Mouse (Mus musculus) limb, embryonic 12.5 days (tissue): ENCODE measurements around the gene Gm9508. TPM values are rescaled to one million over a fixed set of nuclear protein-coding genes. Genes with fewer than 3 reads are reported as not detected.
"Not testable (repeated sequence)": the region's sequence is repeated elsewhere in the genome, so short reads cannot be mapped to it uniquely, and the experiment has no call there.

Experiments
- ATAC-seq: fragments of 200-750 bp; cut with Nextera tagmentation; 2 replicates; pipeline ENCODE4 v1.8.0; 2017; ENCODE audit warnings: low read depth, moderate TSS enrichment; ENCODE audit not compliant: insufficient number of reproducible peaks, insufficient read depth, low FRiP score, low TSS enrichment
- H3K27ac ChIP-seq: fragments of 300-500 bp; sonication (generic); 2 replicates; pipeline ENCODE4 v1.5.1; 2016; ENCODE audit warnings: mild to moderate bottlenecking, moderate library complexity
- H3K27me3 ChIP-seq: fragments of 300-500 bp; sonication (generic); 2 replicates; pipeline ENCODE4 v1.6.1; 2016; ENCODE audit warnings: mild to moderate bottlenecking, moderate library complexity
- H3K36me3 ChIP-seq: fragments of 300-500 bp; sonication (generic); 2 replicates; pipeline ENCODE4 v1.6.1; 2016; ENCODE audit warnings: mild to moderate bottlenecking, moderate library complexity
- H3K4me1 ChIP-seq: fragments of 300-500 bp; sonication (generic); replicated peaks from 2 replicates; pipeline ENCODE4 v1.6.1; 2016
- H3K4me2 ChIP-seq: fragments of 300-500 bp; sonication (generic); 2 replicates; pipeline ENCODE4 v1.6.1; 2016; ENCODE audit warnings: mild to moderate bottlenecking, moderate library complexity
- H3K4me3 ChIP-seq: fragments of 300-500 bp; sonication (generic); replicated peaks from 2 replicates; pipeline ENCODE4 v1.5.1; 2016; ENCODE audit warnings: mild to moderate bottlenecking
- H3K9ac ChIP-seq: fragments of 300-500 bp; sonication (generic); replicated peaks from 2 replicates; pipeline ENCODE4 v1.6.1; 2016; ENCODE audit warnings: mild to moderate bottlenecking, moderate library complexity
- H3K9me3 ChIP-seq: fragments of 300-500 bp; sonication (generic); 2 replicates; pipeline ENCODE4 v1.6.1; 2016; ENCODE audit warnings: mild to moderate bottlenecking, moderate library complexity
- WGBS: fragments of 180-500 bp; shearing (Covaris S2); methylation state at CpG from one replicate; pipeline ENCODE4 v1.1.7; 2016; 5-methylcytosine and 5-hydroxymethylcytosine counted together
- polyA plus RNA-seq: library from polyadenylated mRNA; unstranded; fragments of >200 nt; fragmentation: Nextera tagmentation; extraction: Ambion mirVana; gene quantifications from 2 replicates; pipeline ENCODE4 v1.2.1, GENCODE M21; 2016

Gene Gm9508
- polyA plus RNA-seq, 1 experiment from 2014 or later, result not detected

GRCm38 (mm10) chr10:77711157-77711556 lies 14.1 kb upstream of the Gm9508 start, which contains the start of gene Gm10024:
TSS of gene Gm10024 (plus strand) at chr10:77711457.
- not testable (repeated sequence) for H3K36me3 ChIP-seq, H3K27me3 ChIP-seq, H3K4me2 ChIP-seq, H3K4me3 ChIP-seq, ATAC-seq, H3K27ac ChIP-seq, H3K9ac ChIP-seq, H3K4me1 ChIP-seq
- peaks cover 19% of the 10 kb centered on the region for H3K9me3 ChIP-seq

DNA sequence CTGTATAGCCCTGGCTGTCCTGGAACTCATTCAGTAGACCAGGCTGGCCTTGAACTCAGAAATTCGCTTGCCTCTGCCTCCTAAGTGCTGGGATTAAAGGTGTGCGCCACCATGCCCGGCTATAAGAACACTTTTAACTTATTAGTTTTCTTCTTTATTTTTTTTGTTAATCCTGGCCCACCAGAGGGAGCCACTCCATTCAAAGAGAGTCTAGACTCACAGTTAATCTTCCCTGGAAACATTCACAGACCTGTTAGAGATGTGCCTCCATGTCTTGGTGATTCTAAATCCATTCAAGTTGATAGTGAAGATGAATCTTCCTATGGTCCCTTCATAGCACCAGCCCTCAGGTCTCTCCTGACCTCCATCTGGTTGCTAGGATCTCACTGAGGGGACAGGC lies 12.8 kb upstream of the Gm9508 start:
- Histone ChIP-seq H3K9ac (no peak overlapping the region), H3K4me1 (no peaks in the 10 kb centered on the region), H3K36me3 (no peaks in the 10 kb centered on the region), H3K9me3 (peaks cover 22% of the 10 kb centered on the region), H3K27ac (no peak overlapping the region), H3K4me2 (no peak overlapping the region), H3K4me3 (no peak overlapping the region), H3K27me3 (no peaks in the 10 kb centered on the region)
- 70% methylated on average over 3 of the region's 3 CpGs for WGBS
- ATAC-seq, result no peak

- Histone ChIP-seq H3K4me3 (no peak within 1 kb of the TSS), H3K9me3 (peaks cover 42% of the 10 kb centered on the region), H3K27ac (no peak within 1 kb of the TSS), H3K36me3 (no peaks in the 10 kb centered on the region), H3K4me2 (no peak within 1 kb of the TSS), H3K27me3 (no peaks in the 10 kb centered on the region), H3K9ac (no peak within 1 kb of the TSS), H3K4me1 (no peaks in the 10 kb centered on the region)
- no peak for ATAC-seq
- 91% methylated on average over 1 of the region's 1 CpGs for WGBS
Observed at GRCm38 (mm10) chr10:77706326-77706725, 9.3 kb upstream of the Gm9508 start, which contains the start of gene Gm10272. TSS of gene Gm10272 (plus strand) at chr10:77706626.

GRCm38 (mm10) chr10:77690356-77690807 lies 6.7 kb downstream of the Gm9508 start, which contains the start of gene Gm19402:
TSS of gene Gm19402 (minus strand) at chr10:77690757.
- not testable (repeated sequence) for ATAC-seq, H3K4me3 ChIP-seq, H3K4me2 ChIP-seq, H3K9ac ChIP-seq, H3K27ac ChIP-seq, H3K9me3 ChIP-seq, H3K36me3 ChIP-seq
- WGBS, result 64% methylated on average over 3 of the region's 3 CpGs
- peaks cover 39% of the 10 kb centered on the region for H3K4me1 ChIP-seq
- peaks cover 48% of the 10 kb centered on the region for H3K27me3 ChIP-seq

DNA sequence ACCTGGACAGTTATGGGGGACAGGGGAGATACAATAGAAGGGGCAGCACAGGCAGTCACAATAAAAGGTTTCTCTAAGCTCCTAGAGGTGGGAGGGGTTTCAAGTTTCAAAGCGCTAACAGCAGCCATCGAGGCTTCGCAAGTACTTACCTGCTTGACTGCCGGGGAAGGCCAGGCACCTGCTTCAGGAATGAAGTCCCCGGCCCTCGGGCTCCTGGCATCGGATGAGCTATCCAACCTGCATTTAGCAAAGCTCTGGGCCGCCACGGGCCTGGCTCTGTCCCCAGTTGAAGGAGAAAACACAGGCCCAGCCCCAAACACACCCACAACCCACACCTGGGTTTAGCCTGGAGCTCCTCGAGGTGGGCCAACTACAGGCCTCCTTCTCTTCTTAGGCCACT lies 10.0 kb downstream of the Gm9508 start:
- peaks cover 58% of the 10 kb centered on the region for H3K27me3 ChIP-seq

GRCm38 (mm10) chr10:77685895-77686664 lies 11.0 kb downstream of the Gm9508 start, which contains the start of gene Tspear:
TSS of gene Tspear (plus strand) at chr10:77686569.
- no peak within 1 kb of the TSS for H3K9ac ChIP-seq
- no peaks in the 10 kb centered on the region for H3K9me3 ChIP-seq
- 4% methylated on average over 22 of the region's 22 CpGs for WGBS
- H3K36me3 ChIP-seq, result no peaks in the 10 kb centered on the region
- H3K27ac ChIP-seq, result no peak within 1 kb of the TSS
- H3K4me2 ChIP-seq, result no peak within 1 kb of the TSS
- H3K4me3 ChIP-seq, result no peak within 1 kb of the TSS
- peaks cover 40% of the 10 kb centered on the region for H3K4me1 ChIP-seq
- no peak for ATAC-seq
- H3K27me3 ChIP-seq, result peaks cover 55% of the 10 kb centered on the region

More for the DNA sequence above, 10.0 kb downstream of the Gm9508 start:
- Histone ChIP-seq H3K27ac (no peak overlapping the region), H3K4me2 (no peak overlapping the region), H3K9ac (no peak overlapping the region), H3K36me3 (no peaks in the 10 kb centered on the region), H3K9me3 (no peaks in the 10 kb centered on the region), H3K4me3 (no peak overlapping the region), H3K4me1 (peaks cover 38% of the 10 kb centered on the region)
- 13% methylated on average over 10 of the region's 10 CpGs for WGBS
- ATAC-seq, result no peak

DNA sequence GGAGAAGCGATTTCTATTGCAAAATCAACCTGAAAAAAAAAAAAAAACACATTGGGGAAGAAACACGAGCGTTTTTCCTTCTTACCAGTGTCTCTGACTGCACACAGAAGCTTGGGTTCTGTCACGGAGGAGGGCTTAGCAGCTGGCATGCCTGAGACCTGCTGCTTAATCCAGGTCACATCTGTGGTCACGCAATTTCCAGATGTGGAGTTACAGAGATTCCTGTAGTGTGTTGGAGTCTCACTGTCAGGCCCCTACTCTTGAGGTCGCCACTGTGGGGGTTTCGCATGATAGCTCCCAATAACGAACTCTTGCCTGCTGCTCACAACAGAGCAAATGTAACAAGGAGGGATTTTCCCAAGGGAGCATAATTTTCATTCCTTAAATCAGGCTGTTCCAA lies 12.9 kb downstream of the Gm9508 start:
- no peak for ATAC-seq
- H3K9ac ChIP-seq, result no peak overlapping the region
- no peak overlapping the region for H3K4me3 ChIP-seq
- no peak overlapping the region for H3K4me2 ChIP-seq
- no peaks in the 10 kb centered on the region for H3K36me3 ChIP-seq
- H3K27ac ChIP-seq, result no peak overlapping the region
- no peaks in the 10 kb centered on the region for H3K9me3 ChIP-seq
- WGBS, result 13% methylated on average over 8 of the region's 8 CpGs
- H3K4me1 ChIP-seq, result peaks cover 42% of the 10 kb centered on the region
- H3K27me3 ChIP-seq, result peaks cover 55% of the 10 kb centered on the region

DNA sequence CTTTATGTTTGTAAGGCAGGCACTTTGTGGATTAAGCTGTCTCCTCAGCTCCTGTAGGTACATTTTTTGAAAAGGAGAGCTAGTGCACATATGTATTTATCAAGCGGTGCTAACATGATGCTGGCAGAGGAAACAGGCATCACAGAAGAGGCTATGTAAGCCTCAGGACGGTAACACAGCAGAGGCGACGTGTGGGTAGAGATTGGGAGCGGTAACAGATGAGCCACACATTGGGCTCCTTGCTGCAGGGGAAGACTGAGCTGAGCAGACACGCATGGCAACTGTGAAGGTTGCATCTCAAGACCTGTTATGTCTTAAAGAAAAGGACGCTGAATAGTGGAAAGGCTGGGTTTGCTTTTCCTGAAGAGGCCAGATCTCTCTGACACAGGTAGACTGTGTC lies 14.0 kb downstream of the Gm9508 start:
- no peaks in the 10 kb centered on the region for H3K9me3 ChIP-seq
- H3K27ac ChIP-seq, result no peak overlapping the region
- no peak overlapping the region for H3K9ac ChIP-seq
- H3K4me2 ChIP-seq, result no peak overlapping the region
- H3K4me3 ChIP-seq, result no peak overlapping the region
- peaks cover 53% of the 10 kb centered on the region for H3K27me3 ChIP-seq
- ATAC-seq, result no peak
- peaks cover 50% of the 10 kb centered on the region for H3K4me1 ChIP-seq
- 78% methylated on average over 7 of the region's 7 CpGs for WGBS
- no peaks in the 10 kb centered on the region for H3K36me3 ChIP-seq

- Histone ChIP-seq H3K4me1 (peaks cover 50% of the 10 kb centered on the region), H3K4me3 (peak overlapping the region; percentile 39), H3K9ac (peak overlapping the region; percentile 48), H3K27ac (peak overlapping the region; percentile 53), H3K9me3 (no peaks in the 10 kb centered on the region), H3K27me3 (peaks cover 47% of the 10 kb centered on the region), H3K36me3 (no peaks in the 10 kb centered on the region), H3K4me2 (peak overlapping the region; percentile 82)
- 0 out of 2 replicates have a peak, but pooled peaks have one; percentile 4 for ATAC-seq
- WGBS, result under 1% methylated on average over 35 of the region's 35 CpGs
Observed at GRCm38 (mm10) chr10:77677562-77677961, 19.5 kb downstream of the Gm9508 start.

GRCm38 (mm10) chr10:77673765-77674164 lies 23.3 kb downstream of the Gm9508 start:
- 59% methylated on average over 13 of the region's 13 CpGs for WGBS
- H3K36me3 ChIP-seq, result no peaks in the 10 kb centered on the region
- no peak overlapping the region for H3K27ac ChIP-seq
- ATAC-seq, result no peak
- H3K27me3 ChIP-seq, result peaks cover 36% of the 10 kb centered on the region
- no peak overlapping the region for H3K4me3 ChIP-seq
- no peaks in the 10 kb centered on the region for H3K9me3 ChIP-seq
- H3K4me1 ChIP-seq, result peaks cover 36% of the 10 kb centered on the region
- no peak overlapping the region for H3K9ac ChIP-seq
- no peak overlapping the region for H3K4me2 ChIP-seq

DNA sequence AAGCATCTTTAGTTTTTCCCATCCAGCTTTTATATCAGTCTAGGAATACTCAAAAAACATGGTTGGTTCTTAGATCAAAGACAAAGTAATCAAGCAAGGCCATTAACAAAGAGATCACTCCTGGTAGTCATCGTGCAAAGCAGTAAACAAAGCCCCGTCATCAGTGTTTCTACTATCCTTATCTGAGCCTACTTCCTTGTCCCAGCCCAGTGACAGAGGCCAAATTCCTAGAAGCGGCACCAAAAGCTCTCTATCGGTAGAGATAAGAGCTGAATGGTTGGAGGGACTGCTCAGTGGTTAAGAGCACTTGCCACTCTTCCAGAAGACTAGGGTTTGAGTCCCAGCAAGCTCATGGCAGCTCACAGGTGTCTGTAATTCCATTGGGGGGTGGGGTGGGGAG lies 25.5 kb downstream of the Gm9508 start:
- H3K4me1 ChIP-seq, result peaks cover 19% of the 10 kb centered on the region
- no peak overlapping the region for H3K4me3 ChIP-seq
- WGBS, result 47% methylated on average over 4 of the region's 4 CpGs
- H3K9ac ChIP-seq, result no peak overlapping the region
- H3K27ac ChIP-seq, result no peak overlapping the region
- ATAC-seq, result no peak
- no peak overlapping the region for H3K4me2 ChIP-seq
- H3K9me3 ChIP-seq, result no peaks in the 10 kb centered on the region
- no peaks in the 10 kb centered on the region for H3K36me3 ChIP-seq
- peaks cover 15% of the 10 kb centered on the region for H3K27me3 ChIP-seq
